Mouse (Mus musculus) liver, embryonic 12.5 days (tissue): ENCODE measurements around the gene Rpia. TPM values are rescaled to one million over a fixed set of nuclear protein-coding genes. Genes with fewer than 3 reads are reported as not detected.
A peak's percentile ranks its signal among the peaks of the same experiment; 100 is the strongest.

Experiments
- ATAC-seq: fragments of 200-750 bp; cut with Nextera tagmentation; 2 replicates; pipeline ENCODE4 v1.8.0; 2017; ENCODE audit warnings: moderate number of reproducible peaks, mild to moderate bottlenecking, moderate library complexity
- H3K27ac ChIP-seq: fragments of 300-500 bp; sonication (generic); 2 replicates; pipeline ENCODE4 v1.5.1; 2016; ENCODE audit warnings: mild to moderate bottlenecking
- H3K27me3 ChIP-seq: fragments of 300-500 bp; sonication (generic); replicated peaks from 2 replicates; pipeline ENCODE4 v1.6.1; 2016; ENCODE audit warnings: mild to moderate bottlenecking, moderate library complexity
- H3K36me3 ChIP-seq: fragments of 300-500 bp; sonication (generic); 2 replicates; pipeline ENCODE4 v1.6.1; 2016; ENCODE audit warnings: mild to moderate bottlenecking, moderate library complexity
- H3K4me1 ChIP-seq: fragments of 300-500 bp; sonication (generic); 2 replicates; pipeline ENCODE4 v1.6.1; 2016
- H3K4me2 ChIP-seq: fragments of 300-500 bp; sonication (generic); 2 replicates; pipeline ENCODE4 v1.6.1; 2016; ENCODE audit warnings: mild to moderate bottlenecking, moderate library complexity
- H3K4me3 ChIP-seq: fragments of 300-500 bp; sonication (generic); 2 replicates; pipeline ENCODE4 v1.5.1; 2016; ENCODE audit warnings: mild to moderate bottlenecking, moderate library complexity
- H3K9ac ChIP-seq: fragments of 300-500 bp; sonication (generic); 2 replicates; pipeline ENCODE4 v1.6.1; 2016; ENCODE audit warnings: mild to moderate bottlenecking, moderate library complexity
- H3K9me3 ChIP-seq: fragments of 300-500 bp; sonication (generic); replicated peaks from 2 replicates; pipeline ENCODE4 v1.6.1; 2016; ENCODE audit warnings: mild to moderate bottlenecking, moderate library complexity
- WGBS: fragments of 180-500 bp; shearing (Covaris S2); methylation state at CpG from one replicate; pipeline ENCODE4 v1.1.7; 2016; ENCODE audit not compliant: insufficient replicate concordance; 5-methylcytosine and 5-hydroxymethylcytosine counted together
- polyA plus RNA-seq: library from polyadenylated mRNA; unstranded; fragments of >200 nt; fragmentation: Nextera tagmentation; extraction: Ambion mirVana; gene quantifications from 2 replicates; pipeline ENCODE4 v1.2.1, GENCODE M21; 2016

Gene Rpia
- polyA plus RNA-seq, 1 experiment from 2014 or later = 4.5 TPM

DNA sequence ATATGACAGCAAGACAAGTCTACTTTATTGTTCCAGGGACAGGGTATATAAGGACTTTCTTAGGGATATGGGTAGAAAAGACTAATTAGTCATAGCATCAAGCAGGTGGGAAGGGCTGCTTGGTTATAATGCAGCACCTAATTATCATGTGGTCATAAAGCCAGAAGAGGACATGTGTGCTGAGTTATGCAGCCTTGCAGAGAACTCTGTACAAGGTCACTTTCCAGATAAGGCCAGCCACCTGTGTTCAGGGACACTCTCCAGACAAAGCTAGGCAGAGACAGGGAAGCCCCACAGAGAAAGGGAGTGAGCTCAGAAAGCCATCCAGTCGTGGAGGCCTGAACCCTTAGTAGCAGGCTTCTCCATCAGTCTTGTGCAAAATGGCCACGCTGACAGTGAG is 29.5 kb upstream of the Rpia start:
- ATAC-seq = no peak
- Histone ChIP-seq H3K4me2 (no peak overlapping the region), H3K4me3 (no peak overlapping the region), H3K9me3 (no peaks in the 10 kb centered on the region), H3K27ac (no peak overlapping the region), H3K27me3 (no peaks in the 10 kb centered on the region), H3K36me3 (no peaks in the 10 kb centered on the region), H3K9ac (no peak overlapping the region), H3K4me1 (peaks cover 34% of the 10 kb centered on the region)
- 49% methylated on average over 2 of the region's 2 CpGs for WGBS

DNA sequence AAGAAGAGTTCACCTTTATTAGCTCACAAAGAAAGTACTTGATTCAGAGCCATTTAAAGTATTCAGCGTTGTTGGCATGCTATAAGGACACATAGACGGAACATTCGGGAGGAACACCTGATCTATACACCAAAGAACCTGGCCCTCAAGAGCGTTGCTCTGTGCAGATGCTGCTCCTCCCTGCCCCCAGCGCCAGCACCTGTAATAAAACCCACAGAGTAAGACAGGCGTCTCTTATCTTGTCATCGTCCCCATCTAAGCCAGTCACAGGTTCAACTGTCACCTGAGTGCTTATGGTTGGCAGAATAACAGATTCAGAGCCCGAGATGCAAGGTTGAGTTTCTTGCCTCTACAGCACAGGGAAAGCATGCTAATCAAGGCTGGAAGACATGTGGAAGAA is 23.4 kb upstream of the Rpia start:
- Histone ChIP-seq H3K4me2 (no peak overlapping the region), H3K9ac (no peak overlapping the region), H3K27me3 (no peaks in the 10 kb centered on the region), H3K27ac (no peak overlapping the region), H3K36me3 (no peaks in the 10 kb centered on the region), H3K4me1 (peaks cover 22% of the 10 kb centered on the region), H3K9me3 (no peaks in the 10 kb centered on the region), H3K4me3 (no peak overlapping the region)
- no peak for ATAC-seq
- 68% methylated on average over 8 of the region's 8 CpGs for WGBS

DNA sequence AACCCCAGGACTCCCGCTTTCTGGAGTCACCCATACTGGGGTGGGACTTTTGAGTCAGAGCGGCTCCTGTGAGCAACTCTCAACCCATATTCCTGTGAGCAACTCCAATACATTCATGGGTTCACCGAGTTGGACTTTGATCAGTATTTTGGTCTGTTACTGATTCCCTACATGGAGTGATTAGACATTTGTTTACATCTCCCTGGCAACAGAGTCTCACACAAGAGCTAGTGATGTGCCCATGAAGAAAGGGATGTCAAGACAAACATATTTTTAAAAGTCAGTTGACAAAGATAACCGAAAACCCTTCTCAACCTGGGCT is 22.6 kb upstream of the Rpia start:
- no peak overlapping the region for H3K9ac ChIP-seq
- H3K9me3 ChIP-seq = no peaks in the 10 kb centered on the region
- no peak overlapping the region for H3K27ac ChIP-seq
- H3K36me3 ChIP-seq = no peaks in the 10 kb centered on the region
- WGBS = 64% methylated on average over 4 of the region's 4 CpGs
- H3K4me2 ChIP-seq = no peak overlapping the region
- no peak overlapping the region for H3K4me3 ChIP-seq
- peaks cover 24% of the 10 kb centered on the region for H3K4me1 ChIP-seq
- H3K27me3 ChIP-seq = no peaks in the 10 kb centered on the region
- ATAC-seq = no peak

DNA sequence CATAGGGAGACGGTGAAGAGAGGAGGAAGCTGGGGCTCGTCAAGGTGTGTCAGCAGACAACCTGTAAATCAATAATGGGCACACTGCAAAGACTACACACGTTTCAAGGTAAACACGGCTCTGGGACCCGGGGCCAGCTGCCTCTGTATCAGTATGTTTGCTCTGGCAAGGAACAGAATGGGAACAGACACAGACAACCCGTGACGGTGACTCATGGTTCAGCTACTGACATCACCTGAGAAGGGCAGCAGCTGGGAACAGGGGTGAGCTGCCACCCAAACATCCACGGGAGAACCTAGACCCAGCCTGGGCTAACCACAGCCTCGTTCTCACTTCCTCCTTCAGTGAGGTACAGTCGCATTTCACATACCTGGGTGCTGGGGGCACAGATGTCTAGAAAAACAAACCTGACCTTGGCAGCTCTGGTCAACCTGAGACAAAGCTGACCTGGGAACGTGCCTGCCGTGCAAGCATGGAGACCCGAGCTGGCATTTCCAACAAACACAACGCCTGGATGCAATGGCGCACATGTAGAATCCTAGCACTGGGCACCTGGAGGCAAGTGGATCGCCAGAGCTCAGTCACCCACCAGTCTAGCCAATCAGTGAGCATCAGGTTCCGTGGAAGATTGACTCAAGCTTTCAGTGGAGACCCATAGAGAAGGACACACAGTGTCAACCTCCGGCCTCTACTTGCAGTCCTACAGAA is 22.0 kb upstream of the Rpia start:
- Histone ChIP-seq H3K9ac (no peak overlapping the region), H3K4me3 (no peak overlapping the region), H3K9me3 (no peaks in the 10 kb centered on the region), H3K4me2 (no peak overlapping the region), H3K4me1 (peaks cover 24% of the 10 kb centered on the region), H3K27me3 (no peaks in the 10 kb centered on the region), H3K36me3 (no peaks in the 10 kb centered on the region), H3K27ac (no peak overlapping the region)
- 61% methylated on average over 18 of the region's 18 CpGs for WGBS
- ATAC-seq = 0 out of 2 replicates have a peak, but pooled peaks have one; percentile 46

DNA sequence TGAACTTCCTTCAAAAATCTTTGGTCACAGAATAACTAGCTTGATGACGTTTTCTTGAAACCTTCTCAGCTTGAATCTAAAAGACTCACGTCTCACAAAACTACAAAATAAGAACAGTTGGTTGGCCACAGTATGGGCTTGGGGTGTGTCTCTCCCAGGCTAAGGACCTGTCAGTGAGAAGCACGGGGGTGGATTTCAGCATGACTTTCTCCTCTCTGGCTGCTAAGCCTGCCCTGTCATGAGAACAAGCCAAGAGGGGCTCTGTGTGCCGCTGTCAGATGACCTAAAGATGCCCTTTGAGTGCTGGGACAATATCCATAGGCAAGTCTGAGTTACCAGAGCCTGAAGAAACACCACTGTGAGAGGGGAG is 20.5 kb upstream of the Rpia start:
- Histone ChIP-seq H3K9me3 (no peaks in the 10 kb centered on the region), H3K27ac (0 out of 2 replicates have a peak overlapping the region, but pooled peaks have one; percentile 26), H3K9ac (no peak overlapping the region), H3K4me1 (peaks cover 24% of the 10 kb centered on the region), H3K4me2 (no peak overlapping the region), H3K4me3 (no peak overlapping the region), H3K36me3 (no peaks in the 10 kb centered on the region), H3K27me3 (no peaks in the 10 kb centered on the region)
- no peak for ATAC-seq
- WGBS = 43% methylated on average over 4 of the region's 4 CpGs

DNA sequence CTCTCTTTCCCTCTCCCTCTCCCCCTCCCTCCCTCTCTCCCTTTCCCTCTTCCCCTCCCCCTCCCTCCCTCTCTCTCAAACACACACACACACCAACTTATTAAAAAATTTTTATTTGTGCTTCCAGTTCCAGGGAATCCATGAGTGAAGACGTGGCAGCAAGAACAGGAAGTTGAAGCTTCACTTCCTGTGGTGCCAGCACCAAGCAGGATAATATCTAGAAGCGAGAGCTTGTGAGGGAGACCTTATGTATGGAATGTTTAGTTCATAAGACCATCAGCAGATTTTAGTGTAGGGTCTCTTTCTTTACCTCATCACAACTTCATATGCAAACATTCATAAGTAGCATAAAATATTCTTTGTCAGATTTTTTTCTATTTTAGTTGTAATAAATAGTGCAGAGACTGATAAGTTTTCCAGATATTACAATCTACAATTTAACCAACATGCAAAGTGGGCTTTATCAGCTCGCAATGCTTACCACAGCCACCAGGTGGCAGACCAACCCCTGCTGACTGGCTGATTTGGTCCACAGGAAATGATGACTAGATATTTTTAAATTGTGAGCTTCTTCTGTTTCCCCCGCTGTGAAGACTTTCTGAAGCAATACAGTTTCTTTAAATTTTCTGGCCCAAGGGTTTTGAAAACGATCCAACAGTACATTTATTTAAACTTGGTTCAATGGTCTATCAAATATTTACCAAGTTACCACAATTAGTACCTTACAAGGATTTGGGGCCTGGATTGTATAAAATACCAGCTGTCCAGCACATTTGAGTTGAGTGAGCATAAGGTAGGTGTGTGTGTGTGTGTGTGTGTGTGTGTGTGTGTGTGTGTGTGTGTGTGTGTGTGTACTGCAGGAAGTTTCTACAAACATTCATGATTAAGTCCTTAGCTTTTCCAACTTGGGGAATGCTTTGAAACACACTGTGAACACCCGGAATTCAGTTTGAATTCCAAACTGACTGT is 19.8 kb upstream of the Rpia start:
- no peak overlapping the region for H3K4me2 ChIP-seq
- peak overlapping the region; percentile 60; the same call in 1 of the 2 replicates for H3K27ac ChIP-seq
- no peaks in the 10 kb centered on the region for H3K9me3 ChIP-seq
- no peaks in the 10 kb centered on the region for H3K36me3 ChIP-seq
- ATAC-seq = no peak
- 15% methylated on average over 6 of the region's 6 CpGs for WGBS
- no peaks in the 10 kb centered on the region for H3K27me3 ChIP-seq
- H3K4me1 ChIP-seq = peaks cover 24% of the 10 kb centered on the region
- H3K9ac ChIP-seq = no peak overlapping the region
- H3K4me3 ChIP-seq = no peak overlapping the region

DNA sequence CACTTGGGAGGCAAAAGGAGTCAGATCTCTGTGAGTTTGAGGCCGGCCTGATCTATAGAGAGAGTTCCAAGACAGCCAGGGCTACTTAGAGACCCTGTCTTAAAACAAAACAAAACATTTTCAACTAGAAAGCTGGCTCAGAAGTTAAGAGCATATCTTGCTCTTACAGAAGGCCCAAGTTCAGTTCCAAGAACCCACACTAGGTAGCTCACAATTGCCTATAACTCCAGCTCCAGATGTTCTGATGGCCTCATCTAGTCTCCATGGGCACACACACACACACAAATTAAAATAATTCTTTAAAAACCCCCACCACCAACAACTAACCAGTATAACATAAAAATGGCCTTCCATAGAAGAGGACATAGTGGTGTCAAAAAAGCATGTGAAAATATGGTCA is 18.5 kb upstream of the Rpia start:
- Histone ChIP-seq H3K27me3 (no peaks in the 10 kb centered on the region), H3K9ac (no peak overlapping the region), H3K27ac (peak overlapping the region; percentile 27; the same call in 1 of the 2 replicates), H3K9me3 (no peaks in the 10 kb centered on the region), H3K4me3 (no peak overlapping the region), H3K4me1 (peaks cover 32% of the 10 kb centered on the region), H3K36me3 (no peaks in the 10 kb centered on the region), H3K4me2 (no peak overlapping the region)
- WGBS = 48% methylated on average over 1 of the region's 1 CpGs
- peak; percentile 70 for ATAC-seq

DNA sequence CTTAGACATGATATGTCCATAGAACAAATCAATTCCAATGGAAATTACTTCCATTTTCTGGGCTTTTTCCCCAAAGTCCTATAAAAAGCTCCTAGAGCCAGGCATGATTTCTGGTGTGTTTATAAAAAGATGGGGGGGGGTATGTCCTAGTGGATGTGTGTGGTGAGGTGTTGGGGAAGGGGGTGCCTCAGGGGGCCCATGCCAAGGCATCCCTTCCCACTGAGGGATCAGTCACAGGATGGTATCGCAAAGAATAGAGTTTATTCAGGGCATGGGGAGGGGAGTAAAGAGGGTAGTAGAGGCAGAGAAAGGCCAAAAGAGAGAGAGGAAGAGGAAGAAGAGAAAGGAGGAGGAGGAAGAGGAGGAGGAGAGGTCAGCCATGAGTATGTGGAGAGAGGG is 14.5 kb upstream of the Rpia start:
- Histone ChIP-seq H3K4me1 (peaks cover 29% of the 10 kb centered on the region), H3K4me2 (no peak overlapping the region), H3K27ac (no peak overlapping the region), H3K36me3 (no peaks in the 10 kb centered on the region), H3K9ac (no peak overlapping the region), H3K9me3 (no peaks in the 10 kb centered on the region), H3K27me3 (no peaks in the 10 kb centered on the region), H3K4me3 (no peak overlapping the region)
- ATAC-seq = no peak
- WGBS = 55% methylated on average over 1 of the region's 1 CpGs

DNA sequence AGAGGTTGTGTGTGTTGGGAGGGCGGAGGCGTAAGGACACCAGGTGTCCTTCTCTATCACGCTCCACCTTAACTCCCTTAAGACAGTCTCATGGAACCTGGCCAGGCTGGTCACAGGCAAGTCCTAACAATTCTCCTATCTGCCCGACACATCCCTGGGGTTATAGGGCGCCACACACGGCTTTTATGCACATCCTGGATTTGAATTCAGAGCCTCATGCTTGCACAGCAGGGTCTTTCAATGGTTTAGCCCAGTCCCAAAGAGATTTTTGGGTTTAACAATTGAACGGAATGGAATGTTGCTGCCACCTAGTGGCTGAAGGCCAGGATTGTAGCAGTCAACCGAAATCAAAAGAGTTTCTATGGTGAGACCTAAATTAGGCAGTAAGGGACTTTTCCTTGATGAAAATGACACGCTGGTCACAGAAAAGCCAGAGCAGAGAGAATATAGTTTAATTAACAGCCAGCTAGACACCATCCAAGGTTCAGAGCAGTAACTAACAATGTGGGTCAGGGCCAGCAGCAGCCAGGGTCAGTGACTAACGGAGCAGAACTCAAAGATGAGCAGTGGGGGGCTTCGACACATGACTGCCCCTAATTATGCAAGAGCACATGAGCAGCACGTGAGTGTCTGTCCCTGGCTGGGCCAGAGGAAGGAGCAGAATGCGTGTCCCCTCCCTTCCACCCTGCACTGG is 13.9 kb upstream of the Rpia start:
- Histone ChIP-seq H3K4me2 (peak overlapping the region; percentile 68), H3K4me1 (peaks cover 24% of the 10 kb centered on the region), H3K27me3 (no peaks in the 10 kb centered on the region), H3K27ac (no peak overlapping the region), H3K9ac (no peak overlapping the region), H3K4me3 (no peak overlapping the region), H3K36me3 (no peaks in the 10 kb centered on the region), H3K9me3 (no peaks in the 10 kb centered on the region)
- WGBS = 23% methylated on average over 13 of the region's 13 CpGs
- ATAC-seq = peak; percentile 54

DNA sequence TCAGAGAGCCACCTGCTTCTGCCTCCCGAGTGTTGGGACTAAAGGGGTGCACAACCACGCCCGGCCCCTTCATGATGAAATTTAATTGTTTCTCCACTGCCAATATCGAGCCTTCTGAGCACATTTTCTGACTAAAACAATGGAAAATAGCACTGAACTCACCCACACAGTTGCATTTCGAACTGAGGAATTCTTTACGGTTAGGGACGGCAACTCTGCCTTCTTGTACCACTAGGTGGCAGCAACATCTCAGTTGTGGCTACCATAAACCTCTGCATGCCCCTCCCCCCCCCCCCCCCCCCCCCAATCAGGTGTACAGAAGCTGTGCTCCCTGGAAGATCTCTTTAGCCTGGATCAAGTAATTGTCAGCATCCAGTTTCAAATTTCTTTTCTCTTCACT is 13.2 kb upstream of the Rpia start:
- H3K4me1 ChIP-seq = peaks cover 17% of the 10 kb centered on the region
- 0 out of 2 replicates have a peak overlapping the region, but pooled peaks have one; percentile 60 for H3K27ac ChIP-seq
- peak overlapping the region; percentile 68 for H3K4me2 ChIP-seq
- peak overlapping the region; percentile 44; the same call in 1 of the 2 replicates for H3K9ac ChIP-seq
- H3K27me3 ChIP-seq = no peaks in the 10 kb centered on the region
- H3K4me3 ChIP-seq = peak overlapping the region; percentile 37
- WGBS = 6% methylated on average over 7 of the region's 7 CpGs
- no peaks in the 10 kb centered on the region for H3K36me3 ChIP-seq
- no peaks in the 10 kb centered on the region for H3K9me3 ChIP-seq
- ATAC-seq = peak; percentile 69

DNA sequence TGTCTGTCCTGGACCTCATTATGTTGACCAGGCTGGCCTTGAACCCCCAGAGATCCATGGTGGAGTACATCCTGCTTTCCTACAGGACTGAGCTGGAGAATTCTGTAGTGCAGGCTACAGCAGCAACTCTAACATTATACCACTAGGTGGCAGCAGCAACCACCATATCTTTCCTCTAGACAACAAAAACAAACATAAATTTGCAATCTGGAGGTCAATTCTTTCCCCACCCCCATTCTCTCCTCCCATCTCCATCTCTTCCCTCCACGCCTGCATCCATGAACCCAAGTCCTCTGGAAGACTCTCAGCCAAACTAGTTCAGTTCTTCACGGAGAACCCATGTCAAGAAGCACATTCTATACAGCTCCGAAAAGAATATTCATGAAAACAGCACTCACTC is 12.6 kb upstream of the Rpia start:
- H3K4me3 ChIP-seq = peak overlapping the region; percentile 37
- H3K9ac ChIP-seq = no peak overlapping the region; the same call in 1 of the 2 replicates
- peak; percentile 27 for ATAC-seq
- H3K27me3 ChIP-seq = no peaks in the 10 kb centered on the region
- peaks cover 17% of the 10 kb centered on the region for H3K4me1 ChIP-seq
- peak overlapping the region; percentile 60; the same call in 1 of the 2 replicates for H3K27ac ChIP-seq
- no peaks in the 10 kb centered on the region for H3K9me3 ChIP-seq
- H3K4me2 ChIP-seq = peak overlapping the region; percentile 68
- H3K36me3 ChIP-seq = no peaks in the 10 kb centered on the region
- WGBS = 18% methylated on average over 3 of the region's 3 CpGs
